Mouse (Mus musculus): ENCODE measurements at regions not wholly inside any gene's neighbourhood (a gene's known extent, or its start where the extent isn't known, plus 50 kb on each side); places are given as distances from the start of the nearest gene placed in this dataset.
A peak's percentile ranks its signal among the peaks of the same experiment; 100 is the strongest.

GRCm38 (mm10) chr6:31640745-31641144, 77.0 kb upstream of the Podxl start:
- H3K27me3 ChIP-seq: no peaks in the 10 kb centered on the region

GRCm38 (mm10) chr6:31639460-31639859, 75.7 kb upstream of the Podxl start:
- no peak overlapping the region for H3K4me3 ChIP-seq
- no peak overlapping the region for H3K9ac ChIP-seq
- H3K27ac ChIP-seq: no peak overlapping the region
- no peaks in the 10 kb centered on the region for H3K9me3 ChIP-seq (replicated peaks)
- no peaks in the 10 kb centered on the region for H3K36me3 ChIP-seq (ENCODE audit: poor library complexity, severe bottlenecking)
- 15% methylated on average over 2 of the region's 2 CpGs for WGBS
- peak; percentile 68 for ATAC-seq
- no peak overlapping the region for H3K4me2 ChIP-seq
- no peaks in the 10 kb centered on the region for H3K27me3 ChIP-seq
- peaks cover 15% of the 10 kb centered on the region for H3K4me1 ChIP-seq

More at GRCm38 (mm10) chr6:31640745-31641144, 77.0 kb upstream of the Podxl start:
- Histone ChIP-seq H3K36me3 (ENCODE audit: poor library complexity, severe bottlenecking) (no peaks in the 10 kb centered on the region), H3K4me2 (no peak overlapping the region), H3K27ac (no peak overlapping the region), H3K9ac (no peak overlapping the region), H3K4me1 (peaks cover 15% of the 10 kb centered on the region), H3K9me3 (replicated peaks) (no peaks in the 10 kb centered on the region), H3K4me3 (no peak overlapping the region)
- 56% methylated on average over 2 of the region's 2 CpGs for WGBS
- no peak for ATAC-seq

- H3K4me1 ChIP-seq: peaks cover 15% of the 10 kb centered on the region
- no peaks in the 10 kb centered on the region for H3K9me3 ChIP-seq (replicated peaks)
- peak overlapping the region; percentile 6; the same call in 1 of the 2 replicates for H3K4me2 ChIP-seq
- peak; percentile 57; the same call in 1 of the 2 replicates for ATAC-seq
- no peak overlapping the region for H3K27ac ChIP-seq
- no peaks in the 10 kb centered on the region for H3K27me3 ChIP-seq
- no peak overlapping the region for H3K9ac ChIP-seq
- no peak overlapping the region for H3K4me3 ChIP-seq
- WGBS: 36% methylated on average over 13 of the region's 13 CpGs
- H3K36me3 ChIP-seq (ENCODE audit: poor library complexity, severe bottlenecking): no peaks in the 10 kb centered on the region
These were observed 74.8 kb upstream of the Podxl start for GRCm38 (mm10) chr6:31638434-31639220.

GRCm38 (mm10) chr6:31637371-31638052, 73.7 kb upstream of the Podxl start:
- no peak for ATAC-seq
- Histone ChIP-seq H3K36me3 (ENCODE audit: poor library complexity, severe bottlenecking) (no peaks in the 10 kb centered on the region), H3K27me3 (no peaks in the 10 kb centered on the region), H3K4me2 (peak overlapping the region; percentile 6; the same call in 1 of the 2 replicates), H3K9me3 (replicated peaks) (no peaks in the 10 kb centered on the region), H3K4me3 (no peak overlapping the region), H3K27ac (no peak overlapping the region), H3K9ac (no peak overlapping the region; the same call in 1 of the 2 replicates), H3K4me1 (peaks cover 11% of the 10 kb centered on the region)
- 15% methylated on average over 16 of the region's 16 CpGs for WGBS

GRCm38 (mm10) chr6:31636954-31637353, 73.2 kb upstream of the Podxl start:
- Histone ChIP-seq H3K9ac (no peak overlapping the region), H3K36me3 (ENCODE audit: poor library complexity, severe bottlenecking) (no peaks in the 10 kb centered on the region), H3K9me3 (replicated peaks) (no peaks in the 10 kb centered on the region), H3K4me3 (no peak overlapping the region), H3K27ac (no peak overlapping the region), H3K4me1 (peaks cover 9% of the 10 kb centered on the region), H3K27me3 (no peaks in the 10 kb centered on the region), H3K4me2 (no peak overlapping the region)
- ATAC-seq: no peak
- WGBS: 34% methylated on average over 9 of the region's 9 CpGs

- WGBS: 84% methylated on average over 10 of the region's 10 CpGs
- no peak overlapping the region for H3K4me3 ChIP-seq
- H3K36me3 ChIP-seq (ENCODE audit: poor library complexity, severe bottlenecking): no peaks in the 10 kb centered on the region
- no peak overlapping the region for H3K27ac ChIP-seq
- no peaks in the 10 kb centered on the region for H3K9me3 ChIP-seq (replicated peaks)
- no peak for ATAC-seq
- H3K9ac ChIP-seq: no peak overlapping the region
- no peaks in the 10 kb centered on the region for H3K27me3 ChIP-seq
- no peak overlapping the region for H3K4me2 ChIP-seq
- peaks cover 6% of the 10 kb centered on the region; the same call in 1 of the 2 replicates for H3K4me1 ChIP-seq
These were observed 68.7 kb upstream of the Podxl start for GRCm38 (mm10) chr6:31632485-31632884.

GRCm38 (mm10) chr6:31630009-31630408, 66.2 kb upstream of the Podxl start:
- no peaks in the 10 kb centered on the region for H3K27me3 ChIP-seq
- no peak for ATAC-seq
- no peak overlapping the region for H3K9ac ChIP-seq

GRCm38 (mm10) chr6:31627912-31628311, 64.1 kb upstream of the Podxl start:
- H3K36me3 ChIP-seq (ENCODE audit: poor library complexity, severe bottlenecking): no peaks in the 10 kb centered on the region
- WGBS: 84% methylated on average over 3 of the region's 3 CpGs
- no peak overlapping the region for H3K9ac ChIP-seq
- no peaks in the 10 kb centered on the region for H3K9me3 ChIP-seq (replicated peaks)
- no peak for ATAC-seq
- H3K27me3 ChIP-seq: no peaks in the 10 kb centered on the region
- peaks cover 6% of the 10 kb centered on the region; the same call in 1 of the 2 replicates for H3K4me1 ChIP-seq
- no peak overlapping the region for H3K27ac ChIP-seq
- no peak overlapping the region for H3K4me3 ChIP-seq
- H3K4me2 ChIP-seq: no peak overlapping the region

More at GRCm38 (mm10) chr6:31630009-31630408, 66.2 kb upstream of the Podxl start:
- Histone ChIP-seq H3K36me3 (ENCODE audit: poor library complexity, severe bottlenecking) (no peaks in the 10 kb centered on the region), H3K27ac (no peak overlapping the region), H3K4me2 (no peak overlapping the region), H3K4me3 (no peak overlapping the region), H3K4me1 (peaks cover 6% of the 10 kb centered on the region; the same call in 1 of the 2 replicates), H3K9me3 (replicated peaks) (no peaks in the 10 kb centered on the region)
- WGBS: 61% methylated on average over 4 of the region's 4 CpGs

GRCm38 (mm10) chr6:31625055-31625454, 61.3 kb upstream of the Podxl start:
- ATAC-seq: no peak
- Histone ChIP-seq H3K4me3 (no peak overlapping the region), H3K9me3 (replicated peaks) (no peaks in the 10 kb centered on the region), H3K4me2 (no peak overlapping the region), H3K4me1 (peaks cover 5% of the 10 kb centered on the region; the same call in 1 of the 2 replicates), H3K36me3 (ENCODE audit: poor library complexity, severe bottlenecking) (no peaks in the 10 kb centered on the region), H3K9ac (no peak overlapping the region), H3K27me3 (no peaks in the 10 kb centered on the region), H3K27ac (no peak overlapping the region)
- 84% methylated on average over 2 of the region's 2 CpGs for WGBS

- H3K9me3 ChIP-seq (replicated peaks): no peaks in the 10 kb centered on the region
- 83% methylated on average over 10 of the region's 10 CpGs for WGBS
- ATAC-seq: no peak
These were observed 60.6 kb upstream of the Podxl start for GRCm38 (mm10) chr6:31624374-31624773.

GRCm38 (mm10) chr6:31621023-31621422, 57.2 kb upstream of the Podxl start:
- Histone ChIP-seq H3K4me2 (no peak overlapping the region), H3K4me1 (no peaks in the 10 kb centered on the region), H3K27ac (no peak overlapping the region), H3K9ac (no peak overlapping the region), H3K4me3 (no peak overlapping the region), H3K36me3 (ENCODE audit: poor library complexity, severe bottlenecking) (no peaks in the 10 kb centered on the region), H3K9me3 (replicated peaks) (no peaks in the 10 kb centered on the region), H3K27me3 (no peaks in the 10 kb centered on the region)
- no peak for ATAC-seq
- 85% methylated on average over 6 of the region's 6 CpGs for WGBS

More at GRCm38 (mm10) chr6:31624374-31624773, 60.6 kb upstream of the Podxl start:
- H3K4me3 ChIP-seq: no peak overlapping the region
- H3K9ac ChIP-seq: no peak overlapping the region
- no peaks in the 10 kb centered on the region for H3K4me1 ChIP-seq
- no peaks in the 10 kb centered on the region for H3K27me3 ChIP-seq
- H3K36me3 ChIP-seq (ENCODE audit: poor library complexity, severe bottlenecking): no peaks in the 10 kb centered on the region
- no peak overlapping the region for H3K4me2 ChIP-seq
- H3K27ac ChIP-seq: no peak overlapping the region

- Histone ChIP-seq H3K36me3 (ENCODE audit: poor library complexity, severe bottlenecking) (no peaks in the 10 kb centered on the region), H3K4me1 (no peaks in the 10 kb centered on the region), H3K4me3 (no peak overlapping the region), H3K4me2 (no peak overlapping the region), H3K9ac (no peak overlapping the region), H3K9me3 (replicated peaks) (no peaks in the 10 kb centered on the region), H3K27ac (no peak overlapping the region), H3K27me3 (no peaks in the 10 kb centered on the region)
- no peak for ATAC-seq
- 74% methylated on average over 2 of the region's 2 CpGs for WGBS
These were observed 55.1 kb upstream of the Podxl start for GRCm38 (mm10) chr6:31618852-31619251.
